Comparison of ENCODE assay signal across 35 mouse cellular contexts in the genomic region with DNA sequence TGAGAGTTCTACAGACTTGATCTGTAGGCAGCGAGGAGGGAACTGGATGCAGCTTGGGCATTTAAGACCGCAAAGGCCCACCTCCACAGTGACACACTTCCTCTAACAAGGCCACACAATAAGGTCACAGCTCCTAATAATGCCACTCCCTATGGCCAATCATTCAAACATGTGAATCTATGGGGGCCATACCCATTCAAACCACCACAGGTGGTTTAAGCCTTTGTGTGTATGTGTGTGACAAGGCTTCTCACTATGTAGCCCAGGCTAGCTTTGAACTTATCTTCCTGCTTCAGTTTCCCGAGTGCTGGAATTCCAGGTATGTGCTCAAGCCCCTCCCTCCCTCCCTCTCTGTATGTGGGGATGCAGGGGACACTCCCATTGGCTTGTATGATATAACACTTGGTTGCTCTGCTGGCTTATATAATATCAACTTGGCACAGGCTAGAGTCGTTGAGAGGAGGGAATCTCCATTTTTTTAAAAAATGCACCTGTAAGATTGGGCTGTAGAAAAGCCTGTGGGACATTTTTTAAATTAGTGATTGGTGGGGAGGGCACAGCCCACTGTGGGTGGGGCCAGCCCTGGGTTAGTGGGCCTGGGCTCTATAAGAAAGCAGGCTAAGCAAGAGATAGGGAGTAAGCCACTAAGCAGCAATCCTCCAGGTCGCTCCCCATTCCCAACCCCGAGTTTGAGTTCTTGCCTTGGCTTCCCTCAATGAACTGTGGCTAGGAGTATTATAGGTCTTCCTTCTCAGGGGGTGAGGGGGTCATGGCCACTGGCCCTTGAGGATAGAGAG. TPM values are rescaled to one million over a fixed set of nuclear protein-coding genes. Genes with fewer than 3 reads are reported as not detected.
DNase-seq lines count a peak whose midpoint lies in the region; ATAC-seq and TF ChIP-seq lines count a peak whose summit lies in the region.
"Had no signal": no experiment of that assay in that cellular context is flagged by ENCODE, and none has a peak within 500 bp of the region (broad histone marks: within the 10 kb centered on the region; RNA-seq: fewer than 3 reads in every experiment).

No protein-coding gene starts in this region.

- H3K4me2 ChIP-seq in heart, embryonic 11.5 days = no peak overlapping the region
- no peak overlapping the region for H3K4me2 ChIP-seq in liver, embryonic 13.5 days
- no peak overlapping the region for H3K4me2 ChIP-seq in liver, embryonic 11.5 days
- H3K4me2 ChIP-seq: embryonic facial prominence, embryonic 13.5 days; forebrain, embryonic 12.5 days; forebrain, embryonic 15.5 days; heart, embryonic 13.5 days; hindbrain, embryonic 14.5 days had no signal

- no peaks in the 10 kb centered on the region for H3K36me3 ChIP-seq in heart, embryonic 11.5 days (ENCODE audit: control insufficient read depth, insufficient read depth, low read length)
- H3K36me3 ChIP-seq in liver, embryonic 13.5 days = no peaks in the 10 kb centered on the region
- no peaks in the 10 kb centered on the region for H3K36me3 ChIP-seq in liver, embryonic 11.5 days (ENCODE audit: control insufficient read depth, insufficient read depth, low read length)
- H3K36me3 ChIP-seq in ES-E14 (ENCODE audit: control insufficient read depth, insufficient read depth, low read length, poor library complexity, severe bottlenecking) = no peaks in the 10 kb centered on the region
- H3K36me3 ChIP-seq: embryonic facial prominence, embryonic 10.5 days; embryonic facial prominence, embryonic 13.5 days; forebrain, embryonic 12.5 days; forebrain, embryonic 15.5 days; G1E; heart, embryonic 13.5 days had no signal

- peak; percentile 49 for ATAC-seq in heart, embryonic 11.5 days (replicated peaks; ENCODE audit: insufficient number of reproducible peaks, low FRiP score, low TSS enrichment)
- ATAC-seq in liver, embryonic 13.5 days (ENCODE audit: low read depth) = peak; percentile 56; the same call in 1 of the 2 replicates
- ATAC-seq in liver, embryonic 11.5 days (replicated peaks; ENCODE audit: low FRiP score) = no peak
- ATAC-seq: activated CD4-positive, CD25-positive, alpha-beta regulatory T cell, adult 4 months; CD4-positive, CD25-positive, alpha-beta regulatory T cell, adult 4 months; forebrain, embryonic 15.5 days; hindbrain, postnatal 0 days; inflammation-experienced regulatory T-cells, adult 6 months; intestine, postnatal 0 days; Patski had no signal

- H3K27ac ChIP-seq in heart, embryonic 11.5 days (ENCODE audit: low read depth, low read length) = no peak overlapping the region
- 0 out of 2 replicates have a peak overlapping the region, but pooled peaks have one; percentile 25 for H3K27ac ChIP-seq in liver, embryonic 13.5 days
- no peak overlapping the region for H3K27ac ChIP-seq in liver, embryonic 11.5 days (ENCODE audit: low read depth, low read length)
- peak overlapping the region; percentile 29; the same call in 1 of the 2 replicates for H3K27ac ChIP-seq in ES-E14 (ENCODE audit: insufficient read depth, low read depth, low read length, poor library complexity, severe bottlenecking)
- H3K27ac ChIP-seq: embryonic facial prominence, embryonic 10.5 days; embryonic facial prominence, embryonic 13.5 days; forebrain, embryonic 12.5 days; forebrain, embryonic 15.5 days; heart, embryonic 13.5 days; hindbrain, embryonic 14.5 days; hindbrain, postnatal 0 days had no signal

- intact Hi-C loops in gastrocnemius, postnatal 14 days (cut with DNase I; ENCODE audit: low total_unique reads) = no loop called here

- no peak overlapping the region for H3K9ac ChIP-seq in heart, embryonic 11.5 days (ENCODE audit: low read depth, low read length)
- H3K9ac ChIP-seq in liver, embryonic 13.5 days = no peak overlapping the region
- no peak overlapping the region for H3K9ac ChIP-seq in liver, embryonic 11.5 days (ENCODE audit: low read depth, low read length)
- no peak overlapping the region for H3K9ac ChIP-seq in ES-E14 (ENCODE audit: insufficient read depth, low read depth, low read length, poor library complexity, severe bottlenecking)
- H3K9ac ChIP-seq: embryonic facial prominence, embryonic 13.5 days; forebrain, embryonic 12.5 days; forebrain, embryonic 15.5 days; heart, embryonic 13.5 days; hindbrain, embryonic 14.5 days had no signal

- in situ Hi-C loops in ES-E14 (cut with MboI; ENCODE audit: low sequenced_read_pairs in 2 of 2, unreplicated experiment in 2 of 2) = no loop called here

- no peak overlapping the region for H3K4me3 ChIP-seq in heart, embryonic 11.5 days (ENCODE audit: low read depth, low read length)
- H3K4me3 ChIP-seq in liver, embryonic 13.5 days (replicated peaks) = no peak overlapping the region
- H3K4me3 ChIP-seq in liver, embryonic 11.5 days (ENCODE audit: low read depth, low read length) = no peak overlapping the region
- no peak overlapping the region for H3K4me3 ChIP-seq in ES-E14 (ENCODE audit: insufficient read depth in 1 of 2, low read depth in 1 of 2, low read length in 2 of 2, poor library complexity in 1 of 2, severe bottlenecking in 1 of 2)
- H3K4me3 ChIP-seq: embryonic facial prominence, embryonic 10.5 days; embryonic facial prominence, embryonic 13.5 days; erythroblast, embryonic 14.5 days; forebrain, embryonic 12.5 days; forebrain, embryonic 15.5 days; heart, embryonic 13.5 days had no signal

- WGBS in heart, embryonic 11.5 days (ENCODE audit: insufficient replicate concordance) = 68% methylated on average over 6 of the region's 6 CpGs
- 58% methylated on average over 6 of the region's 6 CpGs for WGBS in liver, embryonic 13.5 days (ENCODE audit: insufficient replicate concordance)
- 73% methylated on average over 6 of the region's 6 CpGs for WGBS in liver, embryonic 11.5 days

- H3K9me3 ChIP-seq in heart, embryonic 11.5 days (replicated peaks; ENCODE audit: control insufficient read depth, low read length) = no peaks in the 10 kb centered on the region
- H3K9me3 ChIP-seq in liver, embryonic 13.5 days (replicated peaks) = no peaks in the 10 kb centered on the region
- no peaks in the 10 kb centered on the region for H3K9me3 ChIP-seq in liver, embryonic 11.5 days (ENCODE audit: control insufficient read depth, low read length)
- H3K9me3 ChIP-seq in ES-E14 (ENCODE audit: control insufficient read depth, insufficient read depth, low read depth, low read length) = no peaks in the 10 kb centered on the region
- H3K9me3 ChIP-seq: embryonic facial prominence, embryonic 10.5 days; embryonic facial prominence, embryonic 13.5 days; forebrain, embryonic 12.5 days; forebrain, embryonic 15.5 days; G1E; heart, embryonic 13.5 days had no signal

- H3K27me3 ChIP-seq in heart, embryonic 11.5 days (ENCODE audit: control insufficient read depth, insufficient read depth, low read length) = no peaks in the 10 kb centered on the region
- H3K27me3 ChIP-seq in liver, embryonic 13.5 days = peaks cover 12% of the 10 kb centered on the region
- no peaks in the 10 kb centered on the region for H3K27me3 ChIP-seq in liver, embryonic 11.5 days (replicated peaks; ENCODE audit: control insufficient read depth, insufficient read depth, low read length)
- H3K27me3 ChIP-seq: embryonic facial prominence, embryonic 13.5 days; forebrain, embryonic 15.5 days; heart, embryonic 13.5 days; Patski had no signal

- no peaks in the 10 kb centered on the region for H3K4me1 ChIP-seq in heart, embryonic 11.5 days (ENCODE audit: control insufficient read depth, insufficient read depth, low read length)
- H3K4me1 ChIP-seq in liver, embryonic 13.5 days (replicated peaks) = peaks cover 34% of the 10 kb centered on the region
- H3K4me1 ChIP-seq in liver, embryonic 11.5 days (replicated peaks; ENCODE audit: control insufficient read depth, insufficient read depth, low read length) = peaks cover 4% of the 10 kb centered on the region
- peaks cover 0 to 4% of the 10 kb centered on the region in 2 experiments; a peak in 1 of 4 replicates for H3K4me1 ChIP-seq in ES-E14 (ENCODE audit: control insufficient read depth in 2 of 2, insufficient read depth in 2 of 2, low read length in 2 of 2, poor library complexity in 1 of 2)
- H3K4me1 ChIP-seq: embryonic facial prominence, embryonic 13.5 days; forebrain, embryonic 12.5 days; forebrain, embryonic 15.5 days; heart, embryonic 13.5 days had no signal

- no peak for DNase-seq in heart, postnatal 4 days
- no peak for DNase-seq in liver, embryonic 13.5 days
- DNase-seq in liver, embryonic 11.5 days (ENCODE audit: low spot score) = no peak
- no peak for DNase-seq in ES-E14 (ENCODE audit: low read depth, low spot score)
- DNase-seq in ZHBTc4 (ENCODE audit: low read depth, low spot score) = peak; percentile 45
- DNase-seq in right cerebral cortex, postnatal 10 days (ENCODE audit: low spot score in 2 of 2) = no peak
- no peak for DNase-seq in gastrocnemius, postnatal 14 days
- DNase-seq: adrenal gland, adult 8-10 months; adrenal gland, postnatal 25 days; cerebellum, adult 11-12 months; cerebellum, adult 8-10 months; cerebellum, postnatal 10 days; cerebellum, postnatal 36 days; embryo, embryonic 11 days; gastrocnemius, postnatal 36 days had no signal

TF ChIP-seq in ES-E14, 5 proteins besides CTCF, POLR2A, EP300 and RAD21 (continues in another document):
- no peak for TF ChIP-seq ZNF384 (IDR thresholded peaks at IDR 0.05; ENCODE audit: low read depth, low read length)
- no peak for TF ChIP-seq CHD2 (IDR thresholded peaks at IDR 0.05; ENCODE audit: low read depth, low read length)
- TF ChIP-seq HCFC1 (IDR thresholded peaks at IDR 0.05; ENCODE audit: borderline replicate concordance, insufficient read depth, low read length) = no peak

RNA-seq across cellular contexts. Expression of a gene that starts 37.5 kb away (rescaled TPM):
- polyA plus RNA-seq in heart, embryonic 11.5 days (2014; fragmentation: Nextera tagmentation; extraction: Ambion mirVana) = 0.06 TPM in 1 of 2 replicates, not detected in the other
- not detected for total RNA-seq in heart, postnatal 4 days (2021)
- not detected in 2 replicates for polyA plus RNA-seq in liver, embryonic 13.5 days (2015; fragmentation: Nextera tagmentation; extraction: Ambion mirVana)
- polyA plus RNA-seq in liver, embryonic 11.5 days (2014; fragmentation: Nextera tagmentation; extraction: Ambion mirVana) = not detected in 2 replicates
- not detected in 2 replicates for total RNA-seq in ES-E14 (2012; rRNA removed)
- not detected for total RNA-seq in gastrocnemius, postnatal 14 days (2021)
- total RNA-seq: adrenal gland, adult 8-10 months; adrenal gland, postnatal 25 days; G1E; gastrocnemius, adult 8-10 months; gastrocnemius, postnatal 36 days; granulocyte monocyte progenitor cell, adult 5-6 weeks; heart, postnatal 25 days had no signal
- polyA plus RNA-seq: activated CD4-positive, CD25-positive, alpha-beta regulatory T cell, adult 4 months; C2C12; CD4-positive, CD25-positive, alpha-beta regulatory T cell, adult 4 months; erythroblast, embryonic 14.5 days; G1E; heart, embryonic 13.5 days; heart, embryonic 16.5 days; hindbrain, embryonic 14.5 days; hindbrain, postnatal 0 days; inflammation-experienced regulatory T-cells, adult 6 months; intestine, postnatal 0 days; Patski had no signal

RNA-seq across cellular contexts. Expression of a gene that starts 37.7 kb away (rescaled TPM):
- polyA plus RNA-seq in heart, embryonic 11.5 days (2014; fragmentation: Nextera tagmentation; extraction: Ambion mirVana) = 27.1 and 28.2 TPM in 2 replicates
- total RNA-seq in heart, postnatal 4 days (2021) = 10 to 100 TPM; 18.2 to 19.9 TPM
- polyA plus RNA-seq in liver, embryonic 13.5 days (2015; fragmentation: Nextera tagmentation; extraction: Ambion mirVana) = 15.6 and 18.4 TPM in 2 replicates
- polyA plus RNA-seq in liver, embryonic 11.5 days (2014; fragmentation: Nextera tagmentation; extraction: Ambion mirVana) = 24.8 and 27.7 TPM in 2 replicates
- total RNA-seq in ES-E14 (2012; rRNA removed) = 19.7 and 23.7 TPM in 2 replicates
- total RNA-seq in gastrocnemius, postnatal 14 days (2021) = 10 to 100 TPM; 12.2 to 12.9 TPM

RNA-seq across cellular contexts. Expression of a gene that starts 44.1 kb away (rescaled TPM):
- polyA plus RNA-seq in heart, embryonic 11.5 days (2014; fragmentation: Nextera tagmentation; extraction: Ambion mirVana) = 377 TPM in 2 replicates
- 100 to 1,000 TPM; 211 to 223 TPM for total RNA-seq in heart, postnatal 4 days (2021)
- 294 and 318 TPM in 2 replicates for polyA plus RNA-seq in liver, embryonic 13.5 days (2015; fragmentation: Nextera tagmentation; extraction: Ambion mirVana)
- 355 and 358 TPM in 2 replicates for polyA plus RNA-seq in liver, embryonic 11.5 days (2014; fragmentation: Nextera tagmentation; extraction: Ambion mirVana)
- total RNA-seq in ES-E14 (2012; rRNA removed) = 57.7 and 82.9 TPM in 2 replicates
- total RNA-seq in gastrocnemius, postnatal 14 days (2021) = 100 to 1,000 TPM; 136 to 153 TPM

Comparison
In these comparisons a context has a peak if more than half of its experiments do, and no peak if none do; other contexts are left out.
1. H3K27ac ChIP-seq: peak in liver, embryonic 13.5 days (single experiment) and ES-E14 (single experiment); none in heart, embryonic 11.5 days (single experiment) and liver, embryonic 11.5 days (single experiment).